Mouse (Mus musculus) limb, embryonic 11.5 days (tissue): ENCODE results near the gene Gm2115. TPM values are rescaled to one million over a fixed set of nuclear protein-coding genes. Genes with fewer than 3 reads are reported as not detected.

Experiments used
- ATAC-seq: fragments of 200-750 bp; cut with Nextera tagmentation; 2 replicates; pipeline ENCODE4 v1.8.0; 2017; ENCODE audit warnings: low read depth; ENCODE audit not compliant: insufficient number of reproducible peaks, low FRiP score, low TSS enrichment
- DNase-seq: peaks from one replicate; pipeline ENCODE4 v3.0.0-alpha.2; 2015; ENCODE audit warnings: low spot score
- H3K27ac ChIP-seq: fragments of 300-500 bp; sonication (generic); replicated peaks from 2 replicates; pipeline ENCODE4 v1.5.1; 2014; ENCODE audit warnings: low read depth, mild to moderate bottlenecking, low read length
- H3K27me3 ChIP-seq: fragments of 300-500 bp; sonication (generic); 2 replicates; pipeline ENCODE4 v1.6.1; 2014; ENCODE audit warnings: mild to moderate bottlenecking, low read length, mixed read lengths; ENCODE audit not compliant: control insufficient read depth, insufficient read depth
- H3K36me3 ChIP-seq: fragments of 300-500 bp; sonication (generic); 2 replicates; pipeline ENCODE4 v1.6.1; 2014; ENCODE audit warnings: mild to moderate bottlenecking, low read length, moderate library complexity, mixed read lengths; ENCODE audit not compliant: control insufficient read depth, insufficient read depth
- H3K4me1 ChIP-seq: fragments of 300-500 bp; sonication (generic); 2 replicates; pipeline ENCODE4 v1.6.1; 2014; ENCODE audit warnings: low read length, mixed read lengths; ENCODE audit not compliant: control insufficient read depth, insufficient read depth
- H3K4me2 ChIP-seq: fragments of 300-500 bp; sonication (generic); 2 replicates; pipeline ENCODE4 v1.6.1; 2014; ENCODE audit warnings: low read depth, mild to moderate bottlenecking, moderate library complexity; ENCODE audit not compliant: severe bottlenecking
- H3K4me3 ChIP-seq: fragments of 300-500 bp; sonication (generic); 2 replicates; pipeline ENCODE4 v1.5.1; 2014; ENCODE audit warnings: low read depth, low read length
- H3K9ac ChIP-seq: fragments of 300-500 bp; sonication (generic); 2 replicates; pipeline ENCODE4 v1.6.1; 2014; ENCODE audit warnings: mild to moderate bottlenecking, low read length
- H3K9me3 ChIP-seq: fragments of 300-500 bp; sonication (generic); 2 replicates; pipeline ENCODE4 v1.6.1; 2016; ENCODE audit warnings: low read length; ENCODE audit not compliant: control insufficient read depth
- WGBS: fragments of 180-500 bp; shearing (Covaris S2); extraction: QIAGEN DNeasy Blood & Tissue Kit; methylation state at CpG from one replicate; pipeline ENCODE4 v1.1.7; 2014; 5-methylcytosine and 5-hydroxymethylcytosine counted together
- polyA plus RNA-seq: library from polyadenylated mRNA; unstranded; fragments of >200 nt; fragmentation: Nextera tagmentation; extraction: Ambion mirVana; gene quantifications from 2 replicates; pipeline ENCODE4 v1.2.1, GENCODE M21; 2014

The Gm2115 gene
- polyA plus RNA-seq, 1 experiment from 2014 or later, result 0.20 TPM

DNA sequence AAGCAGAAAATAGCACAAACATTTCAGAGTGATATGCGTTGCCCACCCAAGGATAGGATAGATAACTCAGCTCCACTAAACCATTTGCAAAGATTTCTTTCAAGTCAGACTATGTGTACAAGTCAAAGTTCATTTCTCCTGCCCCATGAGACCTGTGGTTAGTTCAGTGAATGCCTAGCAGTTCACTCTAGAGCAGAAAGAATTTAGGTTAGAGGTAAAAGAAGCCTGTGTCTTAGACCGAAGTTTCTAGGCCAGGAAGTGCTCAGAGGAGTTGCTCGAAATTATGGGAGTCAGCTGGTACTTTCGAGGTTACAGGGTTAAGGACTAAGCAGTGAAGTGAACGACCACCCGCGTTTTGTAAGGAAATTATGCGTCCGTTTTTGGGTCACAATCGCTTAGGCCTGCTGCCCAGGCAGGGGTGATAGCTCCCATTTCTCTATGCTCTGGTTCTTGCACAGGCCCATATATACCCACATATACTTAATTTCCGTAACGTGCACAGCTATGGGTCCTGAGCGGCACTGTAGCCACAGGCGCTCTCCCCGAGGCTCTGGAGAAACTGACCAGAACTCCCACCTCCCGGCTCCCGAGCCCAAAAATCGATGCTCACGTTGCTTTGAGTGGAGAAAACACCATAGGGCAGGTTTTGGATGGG lies 76.4 kb downstream of the Gm2115 start:
- ATAC-seq, result 0 out of 2 replicates have a peak, but pooled peaks have one; percentile 41
- H3K4me1 ChIP-seq, result no peaks in the 10 kb centered on the region
- H3K27ac ChIP-seq, result no peak overlapping the region
- H3K4me2 ChIP-seq, result peak overlapping the region; percentile 97
- peak overlapping the region; percentile 42 for H3K4me3 ChIP-seq
- no peaks in the 10 kb centered on the region for H3K36me3 ChIP-seq
- no peaks in the 10 kb centered on the region for H3K9me3 ChIP-seq
- no peak for DNase-seq
- H3K9ac ChIP-seq, result peak overlapping the region; percentile 24; the same call in 1 of the 2 replicates
- H3K27me3 ChIP-seq, result no peaks in the 10 kb centered on the region
- 9% methylated on average over 19 of the region's 19 CpGs for WGBS

DNA sequence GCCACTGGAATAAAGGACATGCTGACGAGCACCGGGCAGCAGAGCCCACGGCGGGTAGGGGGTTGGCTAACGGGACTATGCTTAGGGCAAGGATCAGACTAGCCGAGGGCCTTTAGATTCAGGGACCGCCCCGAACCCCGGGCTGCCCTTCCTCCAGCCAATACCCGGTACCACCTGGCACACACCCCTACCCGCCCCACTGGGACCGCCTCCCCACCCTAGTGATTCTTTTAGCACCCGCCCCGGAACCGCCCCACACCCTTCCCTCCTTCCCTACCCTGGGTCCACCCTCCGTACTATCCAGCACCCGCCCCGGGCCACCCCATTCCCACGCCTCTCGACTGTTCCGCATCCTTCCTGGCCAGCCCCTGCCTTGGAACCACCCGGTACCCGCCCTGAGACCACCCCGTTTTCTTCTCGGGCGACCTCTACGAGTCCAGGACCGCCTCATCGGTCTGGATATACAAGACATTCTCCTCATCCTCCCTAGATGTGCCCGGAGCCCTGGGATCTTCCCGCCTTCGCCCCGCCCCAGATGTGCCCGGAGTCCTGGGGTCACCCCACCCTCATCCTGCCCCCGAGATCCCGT lies 77.0 kb downstream of the Gm2115 start:
- DNase-seq (peak; percentile 52), ATAC-seq (peak; percentile 79)
- Histone ChIP-seq H3K27me3 (no peaks in the 10 kb centered on the region), H3K27ac (no peak overlapping the region), H3K9ac (peak overlapping the region; percentile 24), H3K4me3 (peak overlapping the region; percentile 42), H3K9me3 (no peaks in the 10 kb centered on the region), H3K4me1 (no peaks in the 10 kb centered on the region), H3K36me3 (no peaks in the 10 kb centered on the region), H3K4me2 (peak overlapping the region; percentile 97)
- 1% methylated on average over 35 of the region's 36 CpGs for WGBS

DNA sequence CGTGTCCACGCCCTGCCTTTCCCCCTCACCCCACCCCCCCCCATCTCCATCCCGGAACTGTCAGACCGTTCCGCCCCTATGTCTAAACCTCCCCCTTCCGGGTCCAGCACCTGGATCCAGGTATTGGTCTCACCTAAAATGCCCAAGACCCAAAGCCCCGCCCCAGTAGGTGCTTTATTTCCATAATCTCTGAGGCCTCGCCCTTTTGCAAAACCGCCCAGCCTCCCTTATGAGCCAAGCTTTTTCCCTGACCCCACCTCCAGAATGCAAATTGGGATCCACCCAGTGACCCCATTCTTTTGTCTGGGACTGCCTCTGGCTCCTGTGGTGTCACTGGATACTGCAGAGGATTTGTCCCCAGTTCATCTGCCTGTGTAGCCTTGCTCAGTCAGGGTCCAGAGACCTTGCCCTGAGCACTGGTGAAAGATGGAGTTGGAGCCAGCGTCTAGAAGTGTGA lies 77.6 kb downstream of the Gm2115 start, which contains the start of gene Fah:
Gene Fah (minus strand): TSS at position 430 of the 457 bp plus-strand sequence.
- Histone ChIP-seq H3K36me3 (no peaks in the 10 kb centered on the region), H3K27me3 (no peaks in the 10 kb centered on the region), H3K4me3 (peak within 1 kb of the TSS; percentile 42), H3K9ac (peak within 1 kb of the TSS; percentile 24), H3K9me3 (no peaks in the 10 kb centered on the region), H3K4me1 (no peaks in the 10 kb centered on the region), H3K4me2 (peak within 1 kb of the TSS; percentile 97), H3K27ac (no peak within 1 kb of the TSS)
- ATAC-seq (no peak), DNase-seq (peak; percentile 45)
- 0% methylated on average over 10 of the region's 10 CpGs for WGBS

DNA sequence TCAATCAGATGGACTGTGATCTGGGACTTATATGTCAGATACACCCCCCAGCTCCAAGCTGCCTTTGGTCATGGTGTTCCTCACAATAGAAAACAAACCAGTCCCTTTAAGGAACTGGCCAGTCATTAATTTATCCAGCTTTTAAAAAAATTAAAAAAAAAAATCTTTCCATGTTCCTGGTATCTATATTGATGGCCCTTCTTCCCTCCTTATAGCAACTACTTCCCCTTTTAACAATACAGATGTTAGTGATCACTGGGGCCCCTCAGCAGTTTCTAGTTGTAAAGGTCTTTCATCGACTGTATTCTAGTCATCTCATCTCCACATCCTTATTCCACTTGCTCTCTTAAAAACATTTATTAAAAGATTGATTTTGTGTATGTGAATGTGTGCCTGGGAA lies 82.9 kb downstream of the Gm2115 start:
- DNase-seq (no peak), ATAC-seq (no peak)
- no peak overlapping the region for H3K27ac ChIP-seq
- H3K4me1 ChIP-seq, result no peaks in the 10 kb centered on the region
- no peak overlapping the region for H3K4me3 ChIP-seq
- H3K9me3 ChIP-seq, result no peaks in the 10 kb centered on the region
- no peaks in the 10 kb centered on the region for H3K27me3 ChIP-seq
- no peak overlapping the region for H3K9ac ChIP-seq
- no peaks in the 10 kb centered on the region for H3K36me3 ChIP-seq
- WGBS, result 92% methylated on average over 1 of the region's 1 CpGs
- no peak overlapping the region for H3K4me2 ChIP-seq

DNA sequence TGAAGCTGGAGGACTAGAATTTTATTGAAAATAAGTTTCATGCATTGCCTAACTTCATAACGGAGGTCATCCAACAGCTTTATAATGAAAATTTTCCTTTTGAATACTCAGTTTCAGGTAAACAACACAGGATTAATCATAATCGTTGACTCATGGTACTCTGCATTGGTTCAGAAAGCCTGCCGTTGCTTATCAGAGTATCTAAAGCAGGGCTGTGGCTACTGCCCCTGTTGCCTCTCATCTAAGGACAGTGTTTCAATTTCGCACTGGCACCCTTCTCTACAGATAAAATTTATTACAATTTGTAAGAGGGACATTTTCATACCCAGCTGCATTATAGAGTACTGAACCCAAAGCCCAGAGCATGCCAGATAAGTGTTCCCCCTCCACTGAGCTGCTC lies 83.7 kb downstream of the Gm2115 start:
- 92% methylated on average over 4 of the region's 4 CpGs for WGBS
- H3K27ac ChIP-seq, result no peak overlapping the region
- H3K4me2 ChIP-seq, result no peak overlapping the region
- H3K4me1 ChIP-seq, result no peaks in the 10 kb centered on the region
- no peak overlapping the region for H3K4me3 ChIP-seq
- no peaks in the 10 kb centered on the region for H3K36me3 ChIP-seq
- H3K9ac ChIP-seq, result no peak overlapping the region
- H3K27me3 ChIP-seq, result no peaks in the 10 kb centered on the region
- no peak for ATAC-seq
- no peak for DNase-seq
- no peaks in the 10 kb centered on the region for H3K9me3 ChIP-seq

DNA sequence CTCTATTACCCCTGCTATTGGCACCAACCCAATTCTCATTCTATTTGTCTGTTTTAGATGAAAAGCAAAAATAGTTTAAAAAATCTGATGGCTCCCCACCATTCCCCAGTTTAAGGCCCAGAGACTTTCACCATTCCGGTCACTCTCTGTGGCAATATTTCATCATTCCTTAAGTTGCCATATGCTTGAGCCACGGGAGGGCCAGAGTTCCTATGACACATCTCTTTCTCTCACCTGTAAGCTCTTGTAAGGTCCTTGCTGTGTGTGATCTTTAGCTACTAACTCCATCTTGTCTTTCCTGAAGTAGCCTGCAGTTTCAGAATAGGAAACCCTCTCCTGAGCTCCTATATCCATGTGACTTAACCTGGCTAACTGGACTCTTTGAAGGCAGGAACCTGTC lies 90.2 kb downstream of the Gm2115 start:
- no peak for DNase-seq

DNA sequence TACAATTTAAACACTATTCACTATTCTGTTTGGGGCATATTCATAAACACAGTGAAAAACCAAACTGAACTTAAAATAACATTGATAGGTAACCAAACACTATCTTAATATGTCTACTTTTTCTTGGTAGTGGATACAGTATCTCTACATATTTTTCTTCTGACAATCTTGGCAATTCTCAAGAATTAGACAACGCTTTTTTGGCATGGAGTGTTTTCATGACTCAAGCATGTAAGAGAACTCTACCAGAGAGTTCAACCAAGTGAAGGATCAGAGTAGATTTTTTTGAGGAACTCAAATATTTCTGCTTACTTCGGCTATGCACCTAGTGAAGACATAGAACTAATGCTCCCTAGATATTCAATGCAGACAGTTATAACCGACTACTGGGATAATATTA lies 92.2 kb downstream of the Gm2115 start:
- 95% methylated on average over 3 of the region's 3 CpGs for WGBS
- Histone ChIP-seq H3K4me1 (no peaks in the 10 kb centered on the region), H3K9me3 (no peaks in the 10 kb centered on the region), H3K27ac (no peak overlapping the region), H3K36me3 (peaks cover 7% of the 10 kb centered on the region; the same call in 1 of the 2 replicates), H3K4me3 (no peak overlapping the region), H3K4me2 (no peak overlapping the region), H3K9ac (no peak overlapping the region), H3K27me3 (no peaks in the 10 kb centered on the region)
- ATAC-seq (no peak), DNase-seq (no peak)

More for the DNA sequence above, 90.2 kb downstream of the Gm2115 start:
- no peak overlapping the region for H3K27ac ChIP-seq
- H3K36me3 ChIP-seq, result peaks cover 3% of the 10 kb centered on the region; the same call in 1 of the 2 replicates
- no peaks in the 10 kb centered on the region for H3K4me1 ChIP-seq
- no peak for ATAC-seq
- no peaks in the 10 kb centered on the region for H3K27me3 ChIP-seq
- 90% methylated on average over 2 of the region's 2 CpGs for WGBS
- no peak overlapping the region for H3K4me2 ChIP-seq
- H3K9me3 ChIP-seq, result no peaks in the 10 kb centered on the region
- no peak overlapping the region for H3K4me3 ChIP-seq
- H3K9ac ChIP-seq, result no peak overlapping the region

DNA sequence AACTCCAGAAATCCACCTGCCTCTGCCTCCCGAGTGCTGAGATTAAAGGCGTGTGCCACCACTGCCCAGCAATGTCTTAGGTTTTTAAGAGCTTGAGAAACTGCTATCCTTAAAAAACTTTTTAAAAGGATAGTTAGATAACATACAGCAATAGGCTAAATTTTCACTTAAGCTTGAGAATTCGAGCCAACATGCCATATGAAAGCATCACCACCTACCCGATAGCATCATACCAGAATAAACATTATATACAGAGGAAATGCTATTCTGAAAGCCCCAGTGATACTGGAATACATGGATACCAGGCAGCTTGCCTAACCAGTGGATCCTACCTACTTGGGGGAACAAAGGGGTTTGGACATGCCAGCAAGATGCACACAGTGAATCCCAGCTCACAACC lies 95.0 kb downstream of the Gm2115 start:
- Histone ChIP-seq H3K9ac (no peak overlapping the region), H3K4me2 (no peak overlapping the region), H3K4me1 (no peaks in the 10 kb centered on the region), H3K9me3 (no peaks in the 10 kb centered on the region), H3K27ac (no peak overlapping the region), H3K4me3 (no peak overlapping the region), H3K36me3 (peaks cover 7% of the 10 kb centered on the region; the same call in 1 of the 2 replicates), H3K27me3 (no peaks in the 10 kb centered on the region)
- DNase-seq (no peak), ATAC-seq (no peak)
- 97% methylated on average over 4 of the region's 4 CpGs for WGBS
